Mouse (Mus musculus) heart, adult 2 months (tissue): ENCODE results near the gene Pacs1.
A peak's percentile ranks its signal among the peaks of the same experiment; 100 is the strongest.

Source experiments
- CTCF ChIP-seq: fragments of 200-600 bp; IDR thresholded peaks from 2 replicates; pipeline ENCODE4 v1.8.1; 2022; ENCODE audit warnings: antibody characterized with exemption, mild to moderate bottlenecking, moderate library complexity
- EP300 ChIP-seq: fragments of 200-500 bp; IDR thresholded peaks from 2 replicates; pipeline ENCODE4 v1.6.1; 2011; ENCODE audit warnings: low read depth, low read length, control low read depth; ENCODE audit not compliant: insufficient read depth

- TF ChIP-seq EP300: peak; percentile 88
- TF ChIP-seq CTCF: peak; percentile 88
Observed at GRCm38 (mm10) chr19:5294972-5295735, 22.2 kb upstream of the Pacs1 start, which contains the start of gene Sf3b2.
